Mouse (Mus musculus): Measurements from ENCODE around the gene Ehf.

- TF ChIP-seq POLR2A (IDR thresholded peaks at IDR 0.05; ENCODE audit: extremely low read depth, insufficient read depth, low read length) (no peak), CTCF (IDR thresholded peaks at IDR 0.05; ENCODE audit: extremely low read depth, insufficient read depth, low read length) (no peak)
These were observed 38.4 kb upstream of the Ehf start for GRCm38 (mm10) chr2:103341375-103341971.

Data from cortical plate, adult 2 months (tissue).